Mouse (Mus musculus) heart, postnatal 14 days (tissue): ENCODE measurements around the gene Lig4. TPM values are rescaled to one million over a fixed set of nuclear protein-coding genes. Genes with fewer than 3 reads are reported as not detected.

Experiments
- DNase-seq, 2 experiments: peaks; one replicate each; pipeline ENCODE4 v3.0.0; 2021 to 2022
- intact Hi-C: fragments of 180-260 bp; cut with DNase I; formaldehyde crosslinking; loops from one replicate; pipeline ENCODE4 v1.15.1; 2025
- long read RNA-seq, 2 experiments: library from polyadenylated mRNA; stranded (forward); transcript quantifications; one replicate each; pipeline ENCODE4 v2.0.0; 2021
- total RNA-seq, 2 experiments: library from RNA; stranded (reverse); gene quantifications; 2 replicates each; pipeline ENCODE4 v1.2.3; 2021

Lig4 gene
- 1 to 10 TPM; 4.9 to 6.0 TPM for total RNA-seq
- long read RNA-seq, experiment 1 = 0 reads
- long read RNA-seq, experiment 2, partial matches to known transcripts = 0 of 1 reads
- long read RNA-seq, experiment 2, other reads (novel, unspliced or antisense) = 1 of 1 reads

DNA sequence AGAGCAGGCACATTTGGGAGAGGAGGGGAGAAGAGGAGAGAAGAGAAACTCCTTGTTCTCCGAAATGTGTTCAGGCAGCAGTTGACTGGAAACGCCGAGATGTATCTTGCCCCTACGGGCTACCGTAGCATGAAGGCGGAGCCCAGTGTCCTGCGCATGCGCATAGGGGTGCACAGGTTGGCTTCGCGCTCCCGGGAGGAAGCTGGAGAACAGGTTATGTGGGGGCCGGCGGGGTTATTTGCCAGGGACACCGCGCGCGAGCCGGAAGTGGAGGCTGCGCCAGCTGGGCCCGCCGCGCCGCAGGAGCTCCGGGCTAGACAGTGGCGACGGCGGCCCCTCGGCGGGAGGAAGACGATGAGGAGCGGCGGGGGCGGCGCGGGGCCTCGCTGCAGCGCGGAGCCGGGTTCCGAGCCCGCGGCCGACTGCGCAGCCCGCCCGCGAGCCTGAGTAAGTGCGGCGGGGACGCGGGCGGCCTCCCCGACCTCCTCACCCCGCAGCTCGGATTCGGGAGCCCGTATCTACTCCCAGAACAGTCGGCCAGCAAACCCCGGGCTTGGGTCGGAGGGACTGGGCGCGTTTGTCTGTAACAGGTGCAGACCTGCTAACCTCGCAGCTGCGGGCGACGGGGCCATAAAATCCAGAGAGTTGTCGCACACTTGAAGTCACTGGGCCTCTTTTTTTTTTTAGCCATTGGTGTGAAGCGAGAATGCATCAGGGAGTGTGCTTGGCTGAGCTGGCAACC is at the start of gene Lig4, which contains the start of gene Abhd13:
Gene Lig4 (minus strand): TSS at position 114 of the 742 bp plus-strand sequence.
Gene Abhd13 (plus strand): TSS at position 135 of the 742 bp plus-strand sequence.
- peak; percentile 98 to 99 for DNase-seq
- intact Hi-C loops = loop anchor here (5.0 kb wide), 2 partner anchors 255 to 325 kb away; no protein-coding TSS in a partner anchor

DNA sequence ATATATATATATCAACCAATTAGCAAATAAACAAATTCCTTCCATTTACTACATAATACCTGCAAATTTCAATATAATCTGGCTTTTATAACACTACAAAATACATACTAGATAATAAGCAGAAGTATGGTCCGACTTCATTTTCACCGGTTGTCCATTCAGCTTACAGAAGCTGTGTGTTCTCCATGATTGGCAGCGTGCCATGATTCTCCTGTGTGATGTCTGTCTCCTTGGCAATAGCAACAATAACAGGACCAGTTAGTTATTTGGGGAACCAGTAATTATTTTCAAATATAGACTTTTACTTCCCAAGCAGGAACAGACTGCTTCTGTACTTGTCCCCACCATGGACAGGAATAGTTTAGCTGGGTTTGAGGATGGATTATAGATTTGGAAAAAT is 39.7 kb upstream of the Lig4 start:
- DNase-seq = peak; percentile 42 to 61
- intact Hi-C loops = no loop called here

DNA sequence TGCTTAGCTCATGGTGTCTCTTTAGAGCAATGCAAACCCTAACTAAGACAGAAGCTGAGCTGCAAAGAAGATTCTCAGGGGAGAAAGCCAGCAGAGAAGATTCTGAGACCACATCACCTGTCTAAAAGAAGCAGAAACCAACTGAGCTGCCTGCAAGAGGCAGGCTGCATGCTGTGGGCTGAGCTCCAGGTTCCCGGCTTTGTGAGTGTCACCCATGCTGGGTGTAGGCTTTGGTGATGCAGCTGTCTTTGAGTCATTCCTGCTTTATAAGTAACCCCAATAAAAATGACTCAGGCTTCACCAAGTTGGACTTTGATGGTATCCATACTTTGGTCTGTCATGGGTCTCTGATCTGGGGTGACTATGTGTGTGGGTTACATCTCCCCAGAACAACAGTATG is 38.8 kb upstream of the Lig4 start:
- intact Hi-C loops = no loop called here
- DNase-seq = no peak

DNA sequence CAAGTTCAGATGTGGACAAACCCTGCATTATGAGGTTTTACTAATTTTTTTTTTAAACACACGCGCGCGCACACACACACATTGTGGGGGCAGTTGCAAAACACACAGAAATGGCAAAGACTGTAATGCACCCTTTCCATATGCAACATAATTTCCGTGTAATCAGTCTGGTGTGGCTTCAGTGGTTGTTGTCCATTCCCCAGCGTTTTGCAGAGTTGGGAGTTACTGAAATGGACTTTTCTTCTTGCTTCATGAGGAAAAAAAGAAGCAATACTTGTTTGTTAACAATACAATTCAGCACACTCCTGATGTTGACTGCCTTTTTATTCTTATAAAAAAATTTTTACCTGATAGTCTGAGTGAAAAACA is 30.2 kb upstream of the Lig4 start:
- DNase-seq = no peak
- intact Hi-C loops = no loop called here

DNA sequence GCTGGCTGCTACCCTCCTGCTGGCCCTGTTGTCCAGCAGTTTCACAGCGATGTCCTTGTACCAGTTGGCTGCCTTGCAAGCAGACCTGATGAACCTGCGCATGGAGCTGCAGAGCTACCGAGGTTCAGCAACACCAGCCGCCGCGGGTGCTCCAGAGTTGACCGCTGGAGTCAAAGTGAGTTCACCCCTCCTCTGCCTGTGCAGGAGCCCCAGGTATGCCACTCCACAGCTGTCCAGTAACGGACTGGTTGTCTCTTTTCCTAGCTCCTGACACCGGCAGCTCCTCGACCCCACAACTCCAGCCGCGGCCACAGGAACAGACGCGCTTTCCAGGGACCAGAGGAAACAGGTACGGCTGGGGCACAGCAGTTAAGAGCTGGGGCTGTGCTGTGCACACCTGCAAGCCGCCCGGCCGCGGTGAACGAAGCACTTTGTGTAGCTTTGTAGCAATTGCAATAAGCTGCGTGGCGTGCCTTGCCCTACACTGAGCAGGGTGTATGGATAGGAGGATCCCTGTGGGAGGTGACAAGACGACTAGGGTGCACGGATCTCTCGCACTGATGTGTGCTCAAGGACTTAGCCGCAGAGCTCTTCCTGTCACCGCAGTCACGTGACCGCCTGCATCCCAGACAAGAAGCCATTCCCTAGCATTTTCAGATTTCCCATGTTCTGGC is 29.6 kb upstream of the Lig4 start:
- DNase-seq = peak; percentile 3 to 14
- intact Hi-C loops = no loop called here

DNA sequence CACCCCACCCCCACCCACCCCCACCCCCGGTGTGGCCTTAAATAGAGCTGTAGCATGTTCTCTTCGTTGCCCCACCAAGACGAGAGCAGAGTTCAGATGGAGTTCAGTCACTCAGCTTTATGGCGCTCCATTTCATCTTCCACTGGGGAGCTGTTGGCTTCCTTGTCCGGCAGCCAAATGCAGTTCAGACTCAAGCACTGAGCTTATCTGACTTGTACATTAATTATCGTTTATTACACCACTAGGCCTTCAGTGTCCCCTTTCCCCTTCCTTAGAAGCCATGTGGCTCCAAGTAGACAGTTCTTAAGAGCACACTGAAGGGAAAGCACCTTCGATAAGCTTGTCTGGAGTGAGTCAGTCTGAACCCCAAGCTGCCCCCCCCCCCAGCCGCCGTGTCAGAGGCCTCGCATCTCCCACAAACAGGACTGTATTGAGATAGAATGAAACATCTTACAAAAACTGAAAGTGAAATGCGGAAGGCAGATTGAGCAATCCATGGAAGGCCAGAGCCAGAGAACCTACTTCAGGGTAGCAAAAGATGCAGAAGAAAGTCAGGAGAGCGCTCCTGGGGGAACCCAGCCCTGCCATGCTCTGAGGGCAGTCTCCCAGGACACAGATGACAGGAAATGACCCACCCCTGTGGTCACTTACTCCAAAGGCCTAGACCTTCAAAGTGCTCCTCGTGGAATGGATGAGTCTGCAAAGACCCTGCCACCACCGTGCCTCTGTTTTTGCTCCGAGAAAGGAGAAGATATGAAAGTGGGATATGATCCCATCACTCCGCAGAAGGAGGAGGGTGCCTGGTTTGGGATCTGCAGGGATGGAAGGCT is 28.9 kb upstream of the Lig4 start, which contains the start of gene Tnfsf13b:
Gene Tnfsf13b (plus strand): TSS at position 312 of the 830 bp plus-strand sequence.
- intact Hi-C loops = no loop called here
- DNase-seq = peak; percentile 4 to 5

DNA sequence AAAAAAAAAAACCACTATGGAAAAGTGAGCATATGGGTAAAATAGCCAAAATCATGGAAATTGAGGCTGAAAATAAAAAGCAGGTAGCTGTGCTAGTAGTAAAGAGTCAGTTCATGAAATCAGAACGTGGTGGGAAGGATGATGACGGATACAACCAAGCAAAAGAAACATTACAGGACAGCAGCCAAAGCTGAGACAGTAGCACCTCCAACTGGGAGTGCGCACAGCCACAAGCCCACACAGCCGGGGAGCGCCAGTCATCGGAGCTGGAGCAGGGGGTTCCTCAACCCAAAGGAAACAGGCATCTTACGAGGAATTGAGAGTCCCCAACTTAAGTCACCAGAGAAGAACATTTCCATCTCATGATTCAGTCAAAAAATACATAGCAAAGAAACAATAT is 26.6 kb upstream of the Lig4 start:
- no peak for DNase-seq
- intact Hi-C loops = no loop called here

DNA sequence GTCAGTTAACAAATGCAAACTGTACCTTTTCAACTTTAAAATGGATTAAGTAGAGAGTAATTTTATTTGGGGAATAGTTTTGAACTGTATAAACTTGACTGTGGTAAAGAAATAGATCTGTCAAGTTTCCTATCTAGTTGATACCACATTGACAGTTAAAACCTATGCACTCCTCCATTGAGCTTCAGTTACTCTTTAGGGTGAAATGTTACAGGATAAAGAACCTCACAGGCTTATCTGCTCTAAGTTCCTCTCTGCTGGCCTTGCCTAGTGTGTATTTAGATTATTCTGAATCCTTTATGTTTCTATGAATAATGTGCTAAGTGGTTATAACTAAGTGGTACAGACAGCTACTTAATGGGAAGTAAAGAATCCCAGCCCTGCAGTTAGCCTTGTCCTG is 2.7 kb upstream of the Lig4 start:
- intact Hi-C loops = no loop called here
- no peak for DNase-seq

DNA sequence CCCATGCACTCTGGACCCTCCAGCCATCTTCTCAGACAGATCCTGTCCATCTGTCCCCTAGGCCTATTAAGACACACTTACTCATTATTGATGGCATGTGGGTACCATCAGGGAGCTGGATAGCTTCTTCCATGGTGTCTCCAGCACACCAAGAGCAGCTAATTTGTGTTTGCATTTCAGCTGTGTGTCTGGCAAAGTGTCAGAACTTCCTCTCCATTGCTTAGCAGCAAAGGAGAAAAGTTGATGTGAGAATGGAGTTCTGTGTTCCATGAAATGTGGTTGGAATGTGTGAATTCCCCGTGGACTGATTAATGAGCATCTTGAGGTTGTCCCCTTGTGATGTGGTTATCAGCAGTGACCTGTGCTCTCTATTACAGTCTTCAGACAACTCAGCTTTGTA is 2.3 kb upstream of the Lig4 start:
- intact Hi-C loops = loop anchor here (5.0 kb wide), 2 partner anchors 253 to 323 kb away; no protein-coding TSS in a partner anchor
- DNase-seq = no peak

DNA sequence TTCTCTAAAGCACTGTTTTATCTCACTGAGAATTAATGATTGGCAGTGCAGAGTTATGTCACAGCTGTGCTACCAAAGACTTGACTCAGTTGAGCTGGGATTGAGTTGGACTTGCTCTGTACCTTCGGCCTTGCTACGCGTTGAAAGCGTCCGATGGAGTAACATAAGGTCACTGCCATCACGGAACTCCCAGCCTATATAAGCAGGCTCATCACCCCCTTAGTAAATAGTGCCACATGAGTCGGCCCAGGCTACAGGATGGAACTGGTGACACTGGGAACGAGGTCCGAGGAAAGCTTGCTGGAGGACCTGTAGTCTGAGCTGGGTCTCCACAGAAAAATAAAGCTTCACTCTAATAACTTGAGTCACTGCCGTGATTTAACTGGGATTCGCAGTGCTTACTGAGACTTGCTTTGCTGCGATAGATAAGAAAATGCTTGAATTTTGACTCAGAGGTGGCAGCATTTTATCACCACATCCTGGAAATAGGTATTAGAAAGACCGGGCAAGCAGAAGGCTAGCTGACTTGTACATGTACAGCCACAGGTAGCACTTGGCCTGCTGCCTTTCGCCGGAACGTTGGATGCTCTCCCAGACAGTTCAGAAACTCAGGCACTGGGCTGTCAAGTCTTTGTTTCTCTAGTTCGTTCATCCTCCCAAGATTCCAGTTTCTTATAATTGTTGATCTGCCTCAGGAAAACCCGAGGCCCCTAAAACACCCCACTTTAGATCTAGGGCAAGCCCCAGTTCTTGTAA is 1.2 kb upstream of the Lig4 start:
- intact Hi-C loops = loop anchor here (5.0 kb wide), 2 partner anchors 254 to 324 kb away; no protein-coding TSS in a partner anchor
- DNase-seq = peak; percentile 6 to 10

DNA sequence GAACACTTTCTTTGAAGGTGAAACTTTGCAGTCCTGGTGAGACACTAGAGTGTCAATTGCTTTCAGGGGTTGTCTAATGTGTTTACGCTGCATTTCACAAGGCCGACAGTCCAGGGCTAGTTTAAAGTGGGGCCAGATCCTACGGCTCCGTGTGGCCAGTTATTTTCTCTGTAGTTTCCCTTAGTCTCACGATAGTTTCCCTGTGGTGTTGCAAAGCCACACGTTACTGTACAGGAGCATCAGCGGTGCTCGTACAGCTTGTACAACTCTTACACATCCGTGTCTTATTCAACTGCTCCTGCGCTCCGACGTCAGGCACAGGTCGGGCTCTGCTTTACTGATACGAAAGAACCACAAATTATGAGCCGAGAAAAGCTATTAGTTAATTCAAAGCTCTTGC is 470 bp downstream of the Lig4 start:
- intact Hi-C loops = loop anchor here (5.0 kb wide), 2 partner anchors 255 to 325 kb away; no protein-coding TSS in a partner anchor
- peak in 1 of 2 experiments; percentile 5 for DNase-seq

DNA sequence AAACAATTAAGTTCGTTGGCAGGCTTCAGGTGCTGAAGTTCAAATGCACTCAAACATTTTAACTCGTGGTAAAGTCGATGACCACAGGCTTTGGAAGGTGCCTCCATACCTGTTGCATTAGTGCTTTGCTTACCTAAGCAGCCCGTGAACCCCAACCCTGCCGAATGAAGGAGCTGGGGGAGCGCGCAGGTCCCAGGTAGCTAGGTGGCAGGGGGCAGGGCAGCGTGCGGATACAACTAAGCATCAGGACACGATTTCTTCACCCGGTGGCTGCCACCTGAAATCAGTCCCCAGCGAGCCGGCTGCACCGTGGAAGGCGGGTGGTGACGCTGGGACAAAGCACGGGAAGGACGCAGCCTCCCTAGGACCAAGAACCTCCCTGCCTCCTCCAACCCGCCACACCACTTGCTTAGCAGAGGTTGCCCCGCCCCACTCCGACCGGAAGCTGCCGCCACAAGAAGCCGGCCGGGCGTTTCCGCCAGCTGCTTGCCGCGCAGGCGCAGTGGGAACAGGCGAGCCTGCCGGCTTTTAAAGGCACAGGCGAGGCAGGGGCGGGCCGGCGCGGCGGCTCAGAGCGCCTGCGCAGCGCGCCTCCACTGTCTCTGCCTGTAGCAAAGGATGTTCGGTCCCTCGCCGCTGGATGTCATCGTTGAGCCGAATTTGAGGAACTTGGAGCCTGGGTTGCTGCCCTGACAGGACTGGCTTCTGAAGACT is 1.4 kb downstream of the Lig4 start:
- intact Hi-C loops = loop anchor here (1.0 to 5.0 kb wide), 3 partner anchors 256 to 426 kb away; no protein-coding TSS in a partner anchor

DNA sequence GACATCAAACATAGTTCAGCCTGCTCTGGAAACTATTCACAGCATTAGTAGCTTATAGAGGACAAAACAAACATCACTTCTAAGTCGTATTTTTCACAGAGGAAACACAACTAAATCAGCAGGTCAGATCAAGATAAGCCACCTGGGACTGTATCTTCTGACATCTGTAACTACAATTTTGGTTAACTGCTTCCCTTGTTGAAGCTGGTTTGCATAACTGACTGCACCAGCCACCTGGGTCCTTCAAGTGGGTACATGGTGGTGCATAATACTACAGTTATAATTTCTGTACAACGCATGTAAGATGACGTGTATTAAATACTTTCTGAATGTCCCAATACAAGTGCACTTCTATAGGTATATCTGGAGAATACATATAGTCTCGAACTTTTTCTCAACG is 2.2 kb downstream of the Lig4 start:
- no peak for DNase-seq

More for the DNA sequence above, 1.4 kb downstream of the Lig4 start:
- DNase-seq = peak; percentile 98 to 99

DNA sequence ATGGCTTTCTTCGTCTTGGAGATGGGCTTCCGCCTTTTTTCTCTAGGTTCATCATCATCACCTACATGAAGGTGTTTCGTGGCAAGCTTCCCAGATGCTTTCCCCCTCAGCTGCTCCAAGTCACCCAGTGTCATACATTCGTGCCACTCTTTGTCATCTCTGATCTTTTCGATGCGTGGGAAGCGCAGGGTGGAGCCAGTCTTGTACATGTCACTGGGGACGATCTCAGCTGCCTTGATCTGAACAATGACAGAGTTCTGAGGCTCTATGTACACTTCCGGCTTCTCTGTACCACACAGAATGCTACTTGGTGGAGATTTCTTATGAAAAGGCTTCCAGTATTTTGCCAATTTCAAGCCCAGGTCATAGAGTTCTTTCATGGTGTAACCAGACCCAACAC is 5.6 kb downstream of the Lig4 start:
- intact Hi-C loops = no loop called here
- DNase-seq = no peak

More for the DNA sequence above, 2.2 kb downstream of the Lig4 start:
- intact Hi-C loops = loop anchor here (5.0 kb wide), 2 partner anchors 257 to 327 kb away; no protein-coding TSS in a partner anchor

DNA sequence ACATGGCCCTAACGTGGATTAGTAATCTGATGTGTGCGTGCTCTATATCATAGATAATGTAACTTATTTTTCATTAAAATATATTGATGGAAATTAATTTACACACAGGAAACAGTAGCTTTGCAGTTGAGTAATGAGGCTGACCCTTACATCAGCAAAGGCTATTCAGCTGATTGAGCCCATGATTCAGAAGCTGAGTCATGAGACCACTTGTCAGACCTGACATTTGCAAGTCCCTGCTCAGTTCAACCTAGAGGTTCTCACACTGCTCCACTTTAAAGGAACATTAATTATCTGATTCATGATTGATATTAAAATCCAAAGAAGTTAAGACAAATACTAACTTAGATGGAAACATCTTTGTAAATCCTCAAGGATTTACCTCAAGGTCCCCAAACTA is 17.6 kb downstream of the Lig4 start:
- intact Hi-C loops = no loop called here
- no peak for DNase-seq

DNA sequence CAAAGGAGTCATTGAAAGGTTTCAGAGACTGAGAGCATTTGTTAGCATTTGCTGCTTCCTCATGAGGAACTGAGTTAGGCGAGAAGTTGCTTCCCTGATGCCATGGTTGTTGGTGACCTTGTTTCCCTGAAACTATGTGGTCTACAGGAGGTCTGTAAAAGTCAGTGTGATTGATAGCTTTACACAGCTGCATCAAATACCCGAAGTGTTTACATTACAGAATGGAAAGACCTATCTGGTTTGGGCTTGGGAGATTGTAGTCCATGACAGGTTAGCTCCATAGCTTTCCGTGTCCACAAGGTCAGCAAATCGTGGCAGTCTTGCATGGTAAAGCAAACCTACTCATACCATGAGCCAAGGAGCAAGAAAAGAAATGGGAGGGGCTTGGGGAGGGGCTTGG is 19.1 kb downstream of the Lig4 start:
- DNase-seq = no peak

DNA sequence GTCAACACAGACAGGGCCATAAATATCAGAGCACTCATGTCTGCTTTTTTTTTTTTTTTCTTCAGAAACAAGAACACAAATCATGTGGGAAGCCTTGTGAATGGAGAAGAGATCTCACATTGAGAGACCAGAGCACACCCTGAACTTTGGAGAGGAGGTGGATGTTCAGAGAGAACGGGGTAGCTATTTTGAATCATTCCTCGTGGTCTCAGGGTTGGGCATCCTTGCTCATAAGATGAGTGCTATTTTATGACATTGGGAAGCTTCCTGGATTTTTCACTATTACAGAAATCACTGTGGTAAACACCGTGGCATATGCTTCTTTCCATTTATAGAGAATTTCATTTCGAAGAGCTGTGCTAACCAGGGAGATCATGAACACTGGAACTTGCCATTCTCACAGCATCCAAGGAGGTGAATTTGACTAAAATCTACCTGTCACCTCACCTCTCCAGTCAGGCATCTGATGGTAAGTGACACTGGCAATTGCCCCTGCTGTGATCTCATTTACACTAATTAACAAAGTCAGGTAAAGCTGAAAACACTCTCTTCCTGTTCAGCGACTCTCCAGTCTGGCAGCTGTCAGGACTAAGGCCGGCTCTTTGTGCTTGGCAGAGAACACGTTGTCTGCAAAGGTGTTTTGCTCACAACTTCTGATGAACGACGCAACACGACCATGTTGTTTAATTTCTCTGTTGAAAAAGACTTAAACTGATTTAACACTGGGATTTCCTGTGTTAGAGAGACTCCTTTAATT is 28.2 kb downstream of the Lig4 start:
- DNase-seq = no peak

More for the DNA sequence above, 19.1 kb downstream of the Lig4 start:
- intact Hi-C loops = no loop called here

DNA sequence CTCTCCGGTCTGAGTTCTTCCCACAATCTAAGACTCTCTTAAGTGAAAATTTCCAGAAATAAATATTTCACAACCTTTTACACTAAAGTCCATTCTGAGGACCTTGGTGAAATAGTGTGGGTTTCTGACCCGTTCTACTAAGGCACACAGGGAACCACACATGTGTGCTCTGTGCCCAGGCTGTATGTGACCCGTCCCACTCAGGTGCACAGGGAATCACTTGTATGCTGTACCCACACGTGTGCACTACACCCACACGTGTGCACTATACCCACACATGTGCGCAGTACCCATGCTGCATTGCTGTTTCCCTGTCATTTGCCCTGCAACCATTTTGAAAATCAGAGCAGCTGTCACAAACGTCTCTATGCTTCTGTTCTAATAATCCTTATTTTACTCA is 41.9 kb downstream of the Lig4 start:
- no peak for DNase-seq
- intact Hi-C loops = loop anchor here (1.0 to 5.0 kb wide), 2 partner anchors 588 to 702 kb away; no protein-coding TSS in a partner anchor

More for the DNA sequence above, 28.2 kb downstream of the Lig4 start:
- intact Hi-C loops = no loop called here
